In genomic region chr11:88634627-88635026, GRCm38 (mm10) we compare ENCODE assay signal across 11 mouse cellular contexts.
DNase-seq lines count a peak whose midpoint lies in the region; ATAC-seq and TF ChIP-seq lines count a peak whose summit lies in the region.
"Had no signal": no experiment of that assay in that cellular context is flagged by ENCODE, and none has a peak within 500 bp of the region (broad histone marks: within the 10 kb centered on the region; RNA-seq: fewer than 3 reads in every experiment).

No protein-coding gene starts in this region.

- no peak overlapping the region for H3K4me3 ChIP-seq in layer of hippocampus, adult 2 months
- H3K4me3 ChIP-seq in stomach, embryonic 16.5 days (replicated peaks; ENCODE audit: low read length), result no peak overlapping the region
- H3K4me3 ChIP-seq: forebrain, embryonic 12.5 days; neural tube, embryonic 13.5 days; stomach, embryonic 15.5 days had no signal

- DNase-seq in layer of hippocampus, adult 2 months (ENCODE audit: low spot score in 2 of 2), result no peak
- DNase-seq in layer of hippocampus, adult 18-20 months (ENCODE audit: low spot score in 2 of 2), result no peak
- DNase-seq in gastrocnemius, postnatal 25 days, result peak; percentile 64
- peak; percentile 38 for DNase-seq in heart, postnatal 4 days
- no peak for DNase-seq in adrenal gland, postnatal 25 days

- no peak overlapping the region for H3K9ac ChIP-seq in stomach, embryonic 16.5 days (ENCODE audit: low read length)
- H3K9ac ChIP-seq: forebrain, embryonic 12.5 days; neural tube, embryonic 13.5 days; stomach, embryonic 15.5 days had no signal

- ATAC-seq in stomach, embryonic 16.5 days (ENCODE audit: insufficient read depth, low FRiP score), result peak; percentile 45; the same call in 1 of the 2 replicates
- no peak for ATAC-seq in granulocyte monocyte progenitor cell, adult 5-6 weeks (replicated peaks; ENCODE audit: poor library complexity, severe bottlenecking)
- ATAC-seq: activated CD4-positive, CD25-positive, alpha-beta regulatory T cell, adult 4 months had no signal

- H3K9me3 ChIP-seq in stomach, embryonic 16.5 days (replicated peaks; ENCODE audit: control insufficient read depth, low read length), result no peaks in the 10 kb centered on the region
- H3K9me3 ChIP-seq: forebrain, embryonic 12.5 days; neural tube, embryonic 13.5 days; stomach, embryonic 15.5 days had no signal

- H3K4me1 ChIP-seq in stomach, embryonic 16.5 days (ENCODE audit: control insufficient read depth, insufficient read depth, low read length), result peaks cover 9% of the 10 kb centered on the region

- H3K27ac ChIP-seq in layer of hippocampus, adult 2 months, result peak overlapping the region; percentile 68
- H3K27ac ChIP-seq in stomach, embryonic 16.5 days (ENCODE audit: low read length), result no peak overlapping the region
- H3K27ac ChIP-seq: neural tube, embryonic 13.5 days; stomach, embryonic 15.5 days had no signal

- H3K4me2 ChIP-seq in stomach, embryonic 16.5 days (ENCODE audit: low read depth, low read length), result no peak overlapping the region
- H3K4me2 ChIP-seq: forebrain, embryonic 12.5 days; neural tube, embryonic 13.5 days; stomach, embryonic 15.5 days had no signal

- no peaks in the 10 kb centered on the region for H3K27me3 ChIP-seq in stomach, embryonic 16.5 days (ENCODE audit: control insufficient read depth, insufficient read depth, low read length)
- H3K27me3 ChIP-seq: forebrain, embryonic 12.5 days; neural tube, embryonic 13.5 days; stomach, embryonic 15.5 days had no signal

- H3K36me3 ChIP-seq in stomach, embryonic 16.5 days (ENCODE audit: control insufficient read depth, insufficient read depth, low read length), result no peaks in the 10 kb centered on the region
- H3K36me3 ChIP-seq: neural tube, embryonic 13.5 days; stomach, embryonic 15.5 days had no signal

- no peak for TF ChIP-seq CTCF in layer of hippocampus, adult 2 months (conservative IDR thresholded peaks at IDR 0.05)

- WGBS in stomach, embryonic 16.5 days, result 69% methylated on average over 1 of the region's 1 CpGs

Comparison
In these comparisons a context has a peak if more than half of its experiments do, and no peak if none do; other contexts are left out.
1. DNase-seq: peak in gastrocnemius, postnatal 25 days (single experiment) and heart, postnatal 4 days (single experiment); none in layer of hippocampus, adult 2 months (0 of 2), layer of hippocampus, adult 18-20 months (0 of 2) and adrenal gland, postnatal 25 days (single experiment).